Mouse (Mus musculus) ES-E14 (cell line): ENCODE data around the gene Rmi2.

Experiments used
- CHD2 ChIP-seq: IDR thresholded peaks from 2 replicates; pipeline ENCODE4 v1.6.1; 2014; ENCODE audit warnings: mild to moderate bottlenecking, low read depth, low read length, inconsistent platforms
- HCFC1 ChIP-seq: IDR thresholded peaks from 2 replicates; pipeline ENCODE4 v1.6.1; 2012; ENCODE audit warnings: low read length, inconsistent platforms, borderline replicate concordance; ENCODE audit not compliant: insufficient read depth
- MAFK ChIP-seq: IDR thresholded peaks from 2 replicates; pipeline ENCODE4 v1.6.1; 2014; ENCODE audit warnings: mild to moderate bottlenecking, low read depth, low read length, inconsistent platforms; ENCODE audit not compliant: insufficient read depth
- ZNF384 ChIP-seq: IDR thresholded peaks from 2 replicates; pipeline ENCODE4 v1.6.1; 2012; ENCODE audit warnings: low read depth, low read length, inconsistent platforms

DNA sequence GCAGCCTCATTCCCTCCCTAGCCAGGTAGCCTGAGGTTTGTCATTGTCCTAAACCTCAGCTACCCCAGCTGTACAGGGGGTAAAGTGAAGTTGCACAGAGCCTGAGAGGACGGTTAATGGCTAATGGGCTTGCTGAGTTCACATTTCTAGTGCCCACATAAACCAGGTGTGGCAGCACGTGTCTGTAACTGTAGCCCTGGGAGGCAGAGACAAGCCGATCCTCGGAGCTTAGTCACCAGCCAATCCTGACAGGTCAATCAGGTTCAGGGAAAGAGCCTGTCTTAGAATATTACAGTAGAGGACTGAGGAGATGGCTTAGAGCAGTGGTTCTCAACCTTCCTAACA, 6.4 kb upstream of the Rmi2 start:
- TF ChIP-seq CHD2 (no peak), MAFK (no peak), HCFC1 (no peak), ZNF384 (no peak)
